Mouse (Mus musculus): ENCODE measurements around the gene Gm44596. TPM values are rescaled to one million over a fixed set of nuclear protein-coding genes. Genes with fewer than 3 reads are reported as not detected.
A peak's percentile ranks its signal among the peaks of the same experiment; 100 is the strongest.

The Gm44596 gene
- total RNA-seq, 2 experiments from 2014 or later, result not detected

DNA sequence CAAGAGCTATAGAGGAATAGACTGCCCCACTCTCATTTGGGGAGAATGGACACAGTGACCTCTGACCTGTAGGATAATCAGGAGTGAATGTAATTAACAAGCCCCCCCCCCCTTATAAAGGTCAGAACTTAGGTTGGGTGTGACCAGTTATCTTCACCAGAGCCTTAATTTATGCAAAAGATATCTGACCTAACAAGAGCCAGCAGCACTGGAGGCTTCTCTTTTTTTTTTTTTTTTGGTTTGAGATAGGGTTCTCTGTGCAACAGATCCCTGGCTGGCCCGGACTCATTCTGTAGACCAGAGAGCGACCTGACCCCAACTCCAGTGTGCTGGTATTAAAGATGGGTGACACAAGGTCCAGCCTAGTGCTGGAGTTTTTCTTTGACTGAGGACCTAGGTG lies 54.0 kb downstream of the Gm44596 start:
- no peak for DNase-seq

GRCm38 (mm10) chr6:128429826-128430225 lies 54.5 kb downstream of the Gm44596 start:
- DNase-seq, result no peak

GRCm38 (mm10) chr6:128432356-128432915 lies 57.1 kb downstream of the Gm44596 start:
- no peak for DNase-seq

DNA sequence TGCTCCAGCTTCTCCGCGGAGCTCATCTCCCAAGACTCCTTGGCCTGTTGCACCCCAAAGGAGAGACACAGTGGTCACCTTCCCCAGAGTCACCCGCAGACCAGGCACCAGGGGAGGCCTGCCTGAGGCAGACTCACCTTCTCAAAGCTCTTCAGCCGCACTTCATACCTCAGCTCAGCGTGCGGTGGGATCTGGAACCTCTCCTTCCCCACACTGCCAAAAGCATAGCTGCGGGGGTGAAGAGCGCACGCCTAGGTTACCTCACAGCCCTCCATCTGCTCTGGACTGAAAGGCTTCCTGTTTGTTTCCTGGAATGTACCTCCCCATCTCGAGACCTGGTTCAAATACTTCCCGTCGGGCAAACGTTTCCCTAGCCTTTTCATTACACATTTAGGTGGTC lies 58.3 kb downstream of the Gm44596 start:
- DNase-seq, result no peak

DNA sequence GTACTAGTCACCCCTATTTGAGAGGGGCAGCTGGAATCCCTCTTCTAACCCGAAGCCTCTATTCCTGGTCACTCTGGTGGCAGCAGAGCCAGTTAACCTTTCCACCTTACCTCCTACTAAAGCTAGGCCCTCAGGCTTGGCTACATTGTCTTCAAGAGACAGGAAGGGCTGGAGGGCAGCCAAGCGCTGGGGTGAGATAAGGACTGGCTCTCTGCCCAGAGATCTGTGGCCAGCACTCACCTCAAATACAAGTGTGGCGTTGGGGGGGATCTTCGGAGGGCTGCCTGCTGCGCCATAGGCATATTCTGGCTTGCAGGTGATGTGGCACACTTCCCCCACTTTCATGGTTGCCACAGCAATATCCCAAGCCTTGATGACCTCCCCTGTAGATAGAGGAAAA lies 60.2 kb downstream of the Gm44596 start:
- DNase-seq, result peak; percentile 50

DNA sequence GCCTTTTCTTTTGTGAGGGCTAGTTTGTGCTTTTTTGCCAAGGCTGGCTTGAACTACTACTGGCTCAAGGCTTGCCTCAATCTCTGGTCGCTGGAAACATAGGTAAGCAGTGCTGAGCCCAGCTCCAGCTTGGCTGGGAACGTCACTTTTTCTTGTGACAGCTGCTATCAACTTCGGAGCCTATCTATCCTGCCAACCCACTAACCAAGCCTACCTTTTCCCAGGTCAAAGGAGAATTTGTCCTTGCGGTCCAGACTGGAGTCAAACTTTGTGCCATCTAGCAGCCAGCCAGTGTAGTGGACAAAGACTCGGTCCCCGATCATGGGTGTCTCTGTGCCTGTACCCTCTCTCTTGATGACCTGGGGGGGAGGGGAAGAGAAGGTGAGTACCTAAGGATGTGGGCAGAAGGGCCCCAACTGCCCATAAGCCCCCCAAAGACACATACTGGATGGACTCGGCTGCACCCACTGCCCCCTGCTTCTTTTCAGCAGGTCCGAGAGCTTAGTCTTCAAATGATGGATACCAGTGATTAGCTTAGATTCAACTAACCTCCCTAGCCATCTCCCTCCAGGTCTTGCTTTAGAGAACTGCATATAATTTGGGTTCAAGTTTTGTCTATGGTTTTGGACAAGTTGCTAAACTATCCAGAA lies 61.2 kb downstream of the Gm44596 start:
- DNase-seq, result no peak

DNA sequence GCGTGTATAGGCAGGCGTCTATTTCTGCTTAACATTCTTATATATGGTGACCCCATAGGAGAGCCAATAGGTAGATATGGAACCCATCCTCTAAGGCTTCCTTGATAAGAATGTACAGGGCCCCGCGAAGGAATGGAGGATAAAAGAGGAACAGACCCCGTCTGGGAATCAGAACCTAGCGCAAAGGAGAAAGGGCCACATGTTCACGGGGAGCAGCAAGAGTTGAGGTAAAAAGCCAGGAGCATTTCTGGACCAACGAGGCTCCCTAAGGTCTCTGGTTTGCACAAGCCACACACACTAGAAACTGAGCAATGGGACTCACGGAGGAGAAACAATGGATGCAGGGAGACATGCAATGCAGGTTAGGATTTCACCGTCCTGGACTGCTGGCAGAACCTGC lies 62.0 kb downstream of the Gm44596 start:
- DNase-seq, result no peak

DNA sequence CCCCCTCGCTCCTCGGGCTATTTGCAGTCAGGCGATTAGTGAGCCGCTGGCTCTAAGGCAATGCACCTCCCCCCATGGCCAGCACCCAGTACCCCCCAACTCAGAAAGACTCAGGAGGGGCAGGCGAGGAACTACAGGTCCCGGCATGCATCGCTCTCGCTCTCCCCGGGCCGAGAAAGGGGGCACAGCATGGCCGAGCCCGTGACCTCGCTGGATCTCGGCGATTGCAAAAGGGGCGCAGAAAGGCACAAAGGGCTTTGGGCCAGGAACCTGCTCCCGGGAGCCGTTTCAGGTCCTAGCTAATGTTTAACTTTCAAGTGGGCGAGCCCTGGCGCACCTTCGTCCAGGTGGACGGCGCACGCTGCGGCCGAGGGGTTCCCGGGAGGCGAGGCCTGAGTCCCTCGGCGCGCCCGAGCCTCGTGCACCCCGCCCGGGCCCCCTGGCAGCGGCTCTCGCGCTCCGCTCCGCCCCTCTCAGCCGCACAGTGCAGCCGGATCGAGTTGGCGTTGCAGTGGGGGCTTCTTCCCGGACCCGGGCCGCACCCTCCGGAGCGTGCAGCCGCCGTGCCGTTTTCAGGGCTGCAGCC lies 62.5 kb downstream of the Gm44596 start:
- DNase-seq, result peak; percentile 61

DNA sequence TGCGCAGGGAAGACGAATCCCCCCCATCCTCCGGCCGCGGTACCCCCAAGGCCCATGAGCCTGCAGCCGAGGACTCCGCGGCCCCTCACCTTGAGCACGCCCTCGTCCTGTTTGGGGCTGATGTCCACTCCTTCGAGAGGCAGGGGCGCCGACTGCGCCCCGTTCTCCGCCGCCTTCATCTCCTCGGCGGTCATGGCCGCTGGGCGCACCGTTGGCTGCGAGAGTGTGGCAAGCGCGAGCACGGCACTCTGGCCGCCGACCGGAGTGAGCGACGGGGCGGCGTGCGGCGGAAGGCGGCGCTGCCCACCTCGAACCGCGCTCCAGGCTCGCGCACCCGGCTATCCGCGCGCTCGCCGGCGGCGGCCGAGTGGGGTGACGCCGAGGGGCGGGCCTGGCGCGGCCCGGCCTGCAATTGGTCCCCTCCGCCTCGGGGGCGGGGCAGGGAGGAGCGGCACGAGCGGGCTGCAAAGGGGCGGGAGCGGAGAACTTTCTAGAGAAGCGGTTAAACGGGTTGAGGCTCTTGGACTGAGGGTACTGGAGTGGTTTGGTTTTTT lies 63.1 kb downstream of the Gm44596 start, which contains the start of gene Fkbp4:
TSS of gene Fkbp4 (minus strand) at position 361 of the 554 bp plus-strand sequence.
- DNase-seq, result peak; percentile 92

DNA sequence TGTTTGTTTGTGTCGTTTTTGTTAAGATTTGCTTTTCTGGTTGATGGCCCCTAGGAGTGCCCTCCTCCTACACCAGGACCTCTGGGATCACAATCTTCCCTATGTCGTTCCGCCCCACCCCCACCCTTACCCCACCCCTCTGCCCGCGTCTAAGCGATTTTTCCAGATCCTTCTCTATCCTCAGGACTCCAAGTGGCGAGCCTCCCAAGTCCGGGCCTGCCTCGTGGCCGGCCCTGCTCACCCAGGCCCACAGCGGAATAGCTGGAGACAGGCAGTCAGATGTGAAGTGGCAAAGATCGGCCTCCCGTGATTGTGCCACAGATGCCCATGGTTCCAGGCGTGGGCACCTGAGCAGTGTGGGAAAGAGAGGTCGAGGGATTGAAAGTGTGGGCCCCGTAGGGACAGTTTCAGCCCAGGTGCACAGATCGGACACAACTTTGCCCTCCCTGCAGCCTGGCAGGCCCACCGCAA lies 63.6 kb downstream of the Gm44596 start:
- DNase-seq, result no peak

GRCm38 (mm10) chr6:128440238-128440637 lies 64.9 kb downstream of the Gm44596 start:
- no peak for DNase-seq

GRCm38 (mm10) chr6:128445761-128446535 lies 70.6 kb downstream of the Gm44596 start:
- DNase-seq, result peak; percentile 38

- DNase-seq, result no peak
These were observed 71.8 kb downstream of the Gm44596 start for GRCm38 (mm10) chr6:128447063-128447462.

GRCm38 (mm10) chr6:128455835-128456605 lies 80.7 kb downstream of the Gm44596 start:
- DNase-seq, result no peak

Other genes with a start within 250 kb of the Gm44596 start
- 100 to 1,000 TPM; 109 to 119 TPM for gene Tspan9, start 231.9 kb upstream of the Gm44596 start, total RNA-seq (2021)
- 10 to 100 TPM; 13.2 to 14.5 TPM for gene Tead4, start 74.7 kb upstream of the Gm44596 start, total RNA-seq (2021)
- gene Tulp3, start 19.7 kb upstream of the Gm44596 start, total RNA-seq (2021), result 10 to 100 TPM in 1 of 2 experiments, 1 to 10 TPM in 1; 10.0 to 13.0 TPM
- gene Rhno1, start 12.6 kb upstream of the Gm44596 start, total RNA-seq (2021), result 10 to 100 TPM; 12.8 to 16.2 TPM
- gene Foxm1, start 12.5 kb upstream of the Gm44596 start, total RNA-seq (2021), result 10 to 100 TPM in 1 of 2 experiments, 1 to 10 TPM in 1; 8.6 to 10.4 TPM
- gene Tex52, start within 50 bp of the Gm44596 start, total RNA-seq (2021), result under 1 TPM in 1 of 2 experiments, not detected in 1; 0.36 TPM
- 1 to 10 TPM; 3.3 to 3.4 TPM for gene Nrip2, start 23.8 kb downstream of the Gm44596 start, total RNA-seq (2021)
- gene Itfg2, start 49.4 kb downstream of the Gm44596 start, total RNA-seq (2021), result 10 to 100 TPM; 21.6 to 24.9 TPM
- gene Fkbp4, start 63.2 kb downstream of the Gm44596 start, total RNA-seq (2021), result 10 to 100 TPM; 88.1 to 90.8 TPM
- gene Pzp, start 151.2 kb downstream of the Gm44596 start, total RNA-seq (2021), result 1 to 10 TPM in 1 of 2 experiments, under 1 TPM in 1; 0.07 to 1.8 TPM
- not detected for gene A2ml1, start 206.1 kb downstream of the Gm44596 start, total RNA-seq (2021)
- gene Klrb1a, start 248.0 kb downstream of the Gm44596 start, total RNA-seq (2021), result not detected